Mouse (Mus musculus) adrenal gland, adult 18-20 months (tissue): ENCODE data around the gene Tmem222. TPM values are rescaled to one million over a fixed set of nuclear protein-coding genes. Genes with fewer than 3 reads are reported as not detected.

ENCODE experiments used
- DNase-seq, 2 experiments: peaks; one replicate each; pipeline ENCODE4 v3.0.0; 2021 to 2022; ENCODE audit warnings: low spot score in 2 of 2
- total RNA-seq, 2 experiments: library from RNA; stranded (reverse); gene quantifications; 1 replicate in 1 of 2; 2 replicates in 1 of 2; pipeline ENCODE4 v1.2.3; 2021

Gene Tmem222
- total RNA-seq, 2 experiments from 2014 or later = 55.5 to 61.6 TPM

- no peak for DNase-seq
Measured at GRCm38 (mm10) chr4:133285950-133286349, 8.4 kb upstream of the Tmem222 start.

DNA sequence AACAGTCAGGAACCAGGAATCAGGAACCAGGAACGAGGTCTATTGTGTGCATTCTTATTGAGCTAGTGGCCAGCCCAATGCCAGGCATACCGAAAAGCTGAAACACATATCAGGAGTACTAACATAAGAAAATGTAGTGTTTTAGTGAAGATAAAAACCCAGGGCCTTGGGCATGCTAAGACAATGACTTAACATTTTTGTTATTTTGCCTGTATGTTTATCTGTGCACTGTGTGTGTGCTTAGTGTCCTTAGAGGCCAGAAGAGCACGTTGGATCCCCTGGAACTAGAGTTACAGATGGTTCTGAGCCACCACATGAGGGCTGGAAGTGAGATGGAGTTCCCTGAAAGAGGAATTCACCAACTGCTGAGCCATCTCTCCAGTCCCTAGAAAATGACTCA, 7.7 kb upstream of the Tmem222 start:
- no peak for DNase-seq

DNA sequence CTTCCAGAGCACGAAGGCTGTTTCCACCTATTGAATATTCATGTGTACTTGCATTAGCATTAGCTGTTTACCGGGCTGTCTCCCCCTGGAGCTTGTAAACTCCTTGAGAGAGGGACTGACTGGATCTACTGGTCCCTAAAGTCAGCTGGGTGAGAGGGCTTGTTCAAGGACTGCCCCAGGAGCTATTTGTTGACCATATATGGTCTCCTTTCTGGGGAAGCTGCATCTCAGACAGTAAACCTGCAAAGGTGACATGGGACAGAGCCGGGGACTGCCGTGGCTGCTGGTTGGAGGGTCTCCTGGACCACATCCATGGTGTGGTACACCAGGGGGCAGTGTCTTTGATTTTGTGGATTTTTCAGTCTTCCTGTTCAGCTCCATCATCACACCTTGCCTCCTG, 5.1 kb upstream of the Tmem222 start:
- DNase-seq = no peak

DNA sequence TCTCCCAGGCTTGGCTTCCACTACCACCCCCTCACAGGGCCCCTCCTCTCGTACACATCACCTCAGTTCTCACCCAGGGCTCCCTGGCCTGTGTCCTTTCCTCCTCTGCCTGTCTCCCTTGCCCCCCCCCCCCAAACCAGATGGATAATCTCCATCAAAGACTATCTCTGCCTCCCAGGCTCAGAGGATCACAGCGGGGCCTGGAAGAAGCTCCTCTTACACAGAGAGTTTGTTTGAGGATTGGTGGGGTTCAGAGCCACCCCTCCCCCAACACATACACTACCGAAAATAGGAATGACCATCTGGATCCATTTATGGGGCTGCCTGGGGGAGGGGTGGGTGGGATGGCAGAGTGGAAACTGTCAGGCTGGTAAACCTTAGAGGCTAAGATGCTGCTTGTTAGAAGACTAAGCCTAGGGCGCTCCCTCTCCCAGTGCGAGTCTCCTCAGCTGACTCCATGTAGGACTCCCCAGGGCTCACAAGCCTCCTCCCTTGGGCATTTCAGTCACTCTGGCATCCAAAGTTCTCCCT, 4.4 kb upstream of the Tmem222 start:
- DNase-seq = no peak

DNA sequence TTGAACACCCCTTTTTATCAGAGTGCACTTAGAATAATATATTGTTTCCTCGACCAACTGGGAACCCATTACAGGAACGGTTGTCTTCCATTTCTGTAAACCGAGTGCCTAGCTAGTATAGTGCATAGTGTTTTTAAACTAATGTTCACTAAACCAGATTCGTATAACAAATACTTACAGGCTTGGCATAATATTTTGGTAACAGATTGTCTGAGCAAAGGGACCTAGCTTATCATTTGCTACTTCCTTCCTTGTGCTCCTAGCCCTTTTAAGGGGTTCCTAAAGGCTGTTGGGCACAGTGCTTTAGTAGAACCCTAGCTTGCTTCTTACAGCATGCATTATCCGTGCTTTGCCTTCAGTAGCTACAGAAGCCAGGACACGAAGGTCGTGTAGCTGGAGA, 3.9 kb upstream of the Tmem222 start:
- DNase-seq = no peak

DNA sequence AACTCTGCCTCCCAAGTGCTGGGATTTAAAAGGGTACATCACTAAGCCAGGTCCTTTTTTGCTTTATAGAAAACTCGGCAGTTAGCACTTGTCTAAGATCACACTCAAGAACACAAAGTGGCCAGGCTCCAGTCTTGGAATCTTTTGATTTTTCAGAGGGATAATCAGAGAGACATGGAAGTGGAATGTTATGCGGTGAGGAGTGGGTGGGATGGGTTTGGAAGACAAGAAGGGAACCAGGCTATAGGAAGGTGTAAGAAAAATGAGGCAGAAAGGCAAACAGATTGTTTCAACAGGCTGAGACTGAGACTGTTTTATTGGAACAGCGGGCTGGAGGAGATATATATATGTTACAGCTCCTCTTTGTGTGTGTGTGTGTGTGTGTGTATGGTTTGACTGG, 890 bp upstream of the Tmem222 start:
- no peak for DNase-seq

DNA sequence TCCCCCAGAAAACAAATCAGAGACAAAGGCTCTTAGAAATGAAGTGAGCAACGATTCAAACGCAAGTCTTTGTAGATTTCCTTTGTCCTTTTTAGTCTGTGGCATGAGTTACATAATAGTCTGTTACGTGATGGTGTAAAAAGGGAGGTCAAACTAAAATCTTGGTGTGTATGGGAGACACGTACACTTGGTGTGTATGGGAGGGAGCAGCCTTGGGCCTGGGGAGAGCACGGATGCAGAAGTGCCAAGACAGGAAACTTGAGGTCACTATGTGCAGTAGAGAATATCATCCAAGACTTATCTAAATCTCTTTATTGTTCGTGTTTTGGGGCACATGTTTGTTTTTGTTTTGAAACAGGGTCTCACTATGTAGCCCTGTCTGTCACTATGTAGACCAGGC, 475 bp upstream of the Tmem222 start:
- no peak for DNase-seq

DNA sequence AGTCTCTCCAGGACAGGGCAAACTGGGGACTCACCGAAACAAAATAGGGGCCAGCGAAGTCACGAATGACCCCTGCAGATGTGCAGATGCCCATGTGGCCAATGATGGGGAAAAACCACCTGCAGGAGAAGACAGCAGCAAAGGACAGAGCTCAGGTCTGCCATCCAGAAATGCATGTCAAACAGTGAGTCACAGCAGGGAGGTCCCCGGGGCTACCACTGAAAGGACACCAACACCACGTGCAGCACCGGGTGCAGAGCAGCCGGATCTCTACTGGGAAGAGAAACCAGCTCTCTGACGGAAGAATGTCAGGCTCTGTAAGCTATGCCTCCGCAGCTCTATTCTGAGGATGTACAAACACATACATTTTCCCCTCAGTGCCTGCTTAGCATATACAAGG, 6.7 kb downstream of the Tmem222 start:
- no peak for DNase-seq

- DNase-seq = peak in 1 of 2 experiments; percentile 54
Measured at GRCm38 (mm10) chr4:133269596-133269995, 8.0 kb downstream of the Tmem222 start.

DNA sequence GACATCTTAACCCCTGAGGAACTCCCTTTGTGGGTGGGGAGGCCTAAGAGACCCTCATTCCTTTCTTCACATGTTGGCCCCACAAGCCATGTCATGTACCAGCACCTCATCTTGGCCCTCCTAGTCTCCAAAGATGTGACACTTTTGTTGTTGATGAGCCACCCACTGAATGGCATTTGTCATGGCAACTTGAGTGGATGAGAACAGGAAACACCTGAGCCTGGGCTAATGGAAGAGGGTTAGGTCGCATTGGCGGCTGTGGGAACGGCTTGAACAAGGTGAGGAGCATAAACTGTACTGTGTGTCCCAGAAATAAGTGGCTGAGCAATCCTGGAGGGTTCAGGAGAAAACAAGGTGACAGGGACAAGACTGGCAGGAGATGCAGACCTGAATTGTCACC, 8.7 kb downstream of the Tmem222 start:
- no peak for DNase-seq

GRCm38 (mm10) chr4:133266248-133266880, 11.2 kb downstream of the Tmem222 start:
- no peak for DNase-seq

DNA sequence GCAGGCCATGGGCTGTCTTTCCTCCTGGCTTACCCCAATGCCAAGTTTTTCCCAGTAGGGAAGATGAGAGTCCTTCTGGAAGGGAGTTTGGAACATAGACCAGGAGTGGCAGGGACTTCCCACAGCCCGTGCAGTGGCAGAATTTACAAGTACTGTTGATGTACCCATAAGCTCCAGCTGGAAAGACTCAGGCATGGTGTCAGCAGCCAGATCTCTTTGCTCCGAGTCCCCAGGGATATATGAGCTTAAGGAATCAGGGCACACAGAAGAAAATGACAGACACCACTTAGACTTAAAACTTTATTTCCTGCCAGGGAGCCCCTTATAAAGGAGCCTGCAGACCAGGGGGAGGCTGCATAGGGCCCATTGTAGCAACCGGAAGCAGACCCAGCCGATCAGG, 11.8 kb downstream of the Tmem222 start:
- no peak for DNase-seq

DNA sequence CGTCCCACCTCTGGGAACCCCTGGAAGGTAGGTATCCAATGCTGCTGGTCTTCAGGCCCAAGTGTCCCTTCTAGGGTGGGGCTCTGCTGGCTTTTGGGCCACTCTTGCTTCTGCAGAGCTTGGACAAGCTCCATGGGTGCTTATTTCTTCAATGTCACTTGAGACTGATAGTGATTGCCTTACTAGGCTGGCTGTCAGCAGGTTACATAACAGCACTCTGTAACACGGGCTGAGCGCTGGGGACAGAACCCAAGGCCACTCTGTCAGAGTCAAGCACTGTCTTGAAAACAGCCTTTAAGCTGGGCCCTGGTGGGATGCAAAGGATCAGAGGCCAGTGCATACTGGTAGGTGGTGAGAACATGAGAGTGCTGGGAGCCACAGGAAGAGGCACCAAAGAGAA, 12.3 kb downstream of the Tmem222 start:
- no peak for DNase-seq

GRCm38 (mm10) chr4:133264559-133264958, 13.0 kb downstream of the Tmem222 start:
- no peak for DNase-seq

GRCm38 (mm10) chr4:133263756-133264155, 13.8 kb downstream of the Tmem222 start:
- DNase-seq = no peak

- DNase-seq = no peak
Measured at GRCm38 (mm10) chr4:133262882-133263281, 14.7 kb downstream of the Tmem222 start, which contains the start of gene Sytl1. Gene Sytl1, minus strand, starts transcription at chr4:133263113.

DNA sequence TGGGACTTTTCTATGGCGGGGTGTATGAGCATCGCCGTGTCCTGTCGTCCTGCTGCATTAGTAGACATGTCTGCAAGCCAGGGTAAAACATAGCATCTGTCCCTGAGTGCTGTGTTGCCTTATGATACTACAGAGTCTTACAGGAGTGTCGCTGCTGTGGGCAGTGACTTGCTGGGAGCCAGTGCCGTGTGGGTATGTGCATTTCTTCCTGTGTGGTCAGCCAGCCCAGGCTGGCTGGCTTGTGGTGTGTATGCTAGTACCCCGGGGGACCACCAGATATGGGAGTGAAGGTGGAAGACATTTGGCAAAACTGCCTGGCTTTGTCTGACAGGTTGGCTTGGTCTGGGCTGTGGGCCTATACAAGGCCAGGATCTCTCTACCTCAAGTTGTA, 15.2 kb downstream of the Tmem222 start:
- DNase-seq = no peak

GRCm38 (mm10) chr4:133261641-133262374, 15.8 kb downstream of the Tmem222 start:
- DNase-seq = no peak

DNA sequence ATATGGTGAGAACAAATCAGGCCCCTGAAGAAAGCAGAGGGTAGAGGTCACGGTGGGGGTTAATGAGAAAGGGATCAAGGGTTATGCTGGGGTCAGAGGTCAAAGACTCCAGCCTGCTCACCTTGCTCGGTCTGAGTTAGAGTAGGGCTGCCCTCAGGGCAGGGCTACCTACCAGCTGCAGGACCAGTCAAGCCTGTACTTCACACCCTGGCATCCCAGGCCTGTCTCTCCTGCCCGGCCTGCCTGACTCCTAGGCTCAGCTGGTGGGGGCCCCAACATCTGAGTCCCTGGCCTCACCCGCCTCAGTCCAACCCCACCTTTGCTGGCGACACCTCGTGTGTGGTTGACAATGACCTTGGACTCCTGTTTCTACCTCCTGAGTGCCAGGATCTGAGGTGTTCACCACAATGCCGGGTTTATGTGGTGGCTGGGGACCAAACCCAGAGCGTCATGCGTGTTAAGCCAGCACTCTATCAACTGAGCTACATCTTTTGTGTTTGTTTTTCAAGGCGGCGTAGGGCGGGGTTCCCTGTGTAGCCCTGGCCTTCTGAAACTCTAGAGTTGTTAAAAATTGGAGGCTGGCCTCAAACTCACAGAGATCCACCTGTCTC, 19.7 kb downstream of the Tmem222 start:
- DNase-seq = no peak

DNA sequence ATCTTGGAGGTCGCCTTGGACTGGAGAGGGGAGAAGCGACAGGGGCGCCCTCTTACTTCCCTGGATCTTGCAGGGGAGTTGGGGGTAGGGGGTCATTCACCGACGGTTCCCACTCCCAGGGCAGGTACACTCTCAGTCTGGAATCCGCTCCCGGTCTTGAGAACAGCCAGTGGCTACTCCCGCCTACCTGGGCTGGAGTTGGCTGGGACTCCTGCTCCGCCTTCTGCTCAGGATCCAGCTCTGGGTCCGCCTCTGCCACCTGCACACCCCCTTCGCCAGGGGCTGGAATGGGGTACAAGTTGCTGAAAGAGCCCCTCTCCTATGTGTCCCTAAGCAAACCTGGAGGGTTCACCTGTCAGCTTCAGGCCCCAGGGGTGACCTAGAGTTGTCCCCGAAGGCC, 20.4 kb downstream of the Tmem222 start:
- DNase-seq = no peak

DNA sequence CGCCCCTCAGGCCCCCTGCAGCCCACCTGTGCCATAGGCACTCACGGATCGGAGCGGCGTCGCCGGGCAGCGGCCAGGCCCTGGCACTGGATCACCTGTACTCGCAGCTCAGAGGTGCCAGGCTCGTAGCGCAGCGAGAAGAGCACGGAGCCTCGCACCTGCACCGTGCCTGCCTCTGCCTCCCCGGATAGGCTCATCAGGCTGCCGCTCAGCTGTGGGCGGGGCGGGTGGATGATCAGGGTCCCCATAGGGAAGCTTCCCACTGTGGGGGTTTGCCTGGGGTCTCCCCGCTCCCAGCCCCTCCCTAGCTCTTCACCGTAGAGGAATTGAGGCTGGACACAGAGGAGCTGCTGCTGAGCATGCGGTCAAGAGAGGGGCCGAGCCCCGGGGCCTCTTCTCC, 20.8 kb downstream of the Tmem222 start:
- DNase-seq = no peak

GRCm38 (mm10) chr4:133255392-133255791, 22.2 kb downstream of the Tmem222 start:
- DNase-seq = no peak
